Mouse (Mus musculus) MEL (cell line): Measurements from ENCODE around the gene Rbp2. TPM values are rescaled to one million over a fixed set of nuclear protein-coding genes. Genes with fewer than 3 reads are reported as not detected.

Experiments
- DNase-seq: peaks from one replicate; pipeline ENCODE4 v3.0.0; 2011; ENCODE audit warnings: low read depth, low spot score
- H3K27ac ChIP-seq: 2 replicates; pipeline ENCODE4 v1.5.1; 2012; ENCODE audit warnings: low read depth, mild to moderate bottlenecking, control low read depth, low read length, moderate library complexity; ENCODE audit not compliant: control insufficient read depth
- H3K27me3 ChIP-seq, 2 experiments: fragments of 150-350 bp in 1 of 2; sonication (generic) in 1 of 2; 2 replicates each; pipeline ENCODE4 v1.6.1; 2012; ENCODE audit warnings: low read length in 2 of 2, mild to moderate bottlenecking in 2 of 2, improper control_type of control experiment in 1 of 2, moderate library complexity in 1 of 2; ENCODE audit not compliant: insufficient read depth in 2 of 2, control insufficient read depth in 1 of 2
- H3K36me3 ChIP-seq, 2 experiments: 2 replicates each; pipeline ENCODE4 v1.6.1; 2012 to 2014; ENCODE audit warnings: low read length in 2 of 2, improper control_type of control experiment in 1 of 2, inconsistent platforms in 1 of 2, mild to moderate bottlenecking in 1 of 2; ENCODE audit not compliant: insufficient read depth in 2 of 2, control insufficient read depth in 1 of 2
- H3K4me1 ChIP-seq, 2 experiments: fragments of 150-350 bp in 1 of 2; sonication (generic) in 1 of 2; 2 replicates each; pipeline ENCODE4 v1.6.1; 2012; ENCODE audit warnings: low read length in 2 of 2, improper control_type of control experiment in 1 of 2, mild to moderate bottlenecking in 1 of 2; ENCODE audit not compliant: insufficient read depth in 2 of 2, control insufficient read depth in 1 of 2
- H3K4me3 ChIP-seq, 2 experiments: fragments of 150-350 bp in 1 of 2; sonication (generic) in 1 of 2; 2 replicates each; pipeline ENCODE4 v1.5.1; 2012; ENCODE audit warnings: low read depth in 2 of 2, low read length in 2 of 2, mild to moderate bottlenecking in 2 of 2, moderate library complexity in 2 of 2, control low read depth in 1 of 2, improper control_type of control experiment in 1 of 2; ENCODE audit not compliant: control insufficient read depth in 1 of 2, insufficient read depth in 1 of 2
- H3K79me2 ChIP-seq: 2 replicates; pipeline ENCODE4 v1.6.1; 2012; ENCODE audit warnings: mild to moderate bottlenecking, low read length, moderate library complexity; ENCODE audit not compliant: control insufficient read depth, poor library complexity, insufficient read depth
- H3K9ac ChIP-seq: 2 replicates; pipeline ENCODE4 v1.6.1; 2012; ENCODE audit warnings: low read depth, mild to moderate bottlenecking, control low read depth, low read length, moderate library complexity; ENCODE audit not compliant: control insufficient read depth, poor library complexity, severe bottlenecking
- H3K9me3 ChIP-seq: fragments of 150-350 bp; sonication (generic); replicated peaks from 2 replicates; pipeline ENCODE4 v1.6.1; 2012; ENCODE audit warnings: mild to moderate bottlenecking, low read length, improper control_type of control experiment, moderate library complexity; ENCODE audit not compliant: insufficient read depth
- CHD1 ChIP-seq: IDR thresholded peaks from 2 replicates; pipeline ENCODE4 v1.6.1; 2012; ENCODE audit warnings: low read depth, mild to moderate bottlenecking, inconsistent platforms, low read length, improper control_type of control experiment
- CHD2 ChIP-seq: IDR thresholded peaks from 2 replicates; pipeline ENCODE4 v1.6.1; 2011; ENCODE audit warnings: low read length, improper control_type of control experiment
- CTCF ChIP-seq, 3 experiments: IDR thresholded peaks in 2 of 3; conservative IDR thresholded peaks in 1 of 3; 2 replicates each; pipeline ENCODE4 v1.5.1; 2011 to 2012; ENCODE audit warnings: low read length in 3 of 3, low read depth in 2 of 3, mild to moderate bottlenecking in 2 of 3, improper control_type of control experiment in 1 of 3, inconsistent platforms in 1 of 3, mixed read lengths in 1 of 3, moderate library complexity in 1 of 3; ENCODE audit not compliant: control insufficient read depth in 1 of 3, insufficient read depth in 1 of 3, poor library complexity in 1 of 3, severe bottlenecking in 1 of 3
- E2F4 ChIP-seq: IDR thresholded peaks from 2 replicates; pipeline ENCODE4 v1.6.1; 2011; ENCODE audit warnings: low read depth, low read length, improper control_type of control experiment, borderline replicate concordance
- ELF1 ChIP-seq: IDR thresholded peaks from 2 replicates; pipeline ENCODE4 v1.6.1; 2014; ENCODE audit warnings: low read depth, mild to moderate bottlenecking, inconsistent platforms, low read length, improper control_type of control experiment, moderate library complexity
- ETS1 ChIP-seq: IDR thresholded peaks from 2 replicates; pipeline ENCODE4 v1.6.1; 2012; ENCODE audit warnings: low read depth, mild to moderate bottlenecking, inconsistent platforms, low read length, improper control_type of control experiment, moderate library complexity
- GABPA ChIP-seq: IDR thresholded peaks from 2 replicates; pipeline ENCODE4 v1.6.1; 2012; ENCODE audit warnings: low read depth, mild to moderate bottlenecking, inconsistent platforms, low read length, improper control_type of control experiment, moderate library complexity
- KAT2A ChIP-seq: conservative IDR thresholded peaks from 2 replicates; pipeline ENCODE4 v1.6.1; 2012; ENCODE audit warnings: low read depth, low read length, improper control_type of control experiment, inconsistent platforms
- MAFK ChIP-seq: IDR thresholded peaks from 2 replicates; pipeline ENCODE4 v1.6.1; 2011; ENCODE audit warnings: low read depth, mild to moderate bottlenecking, low read length, improper control_type of control experiment, borderline replicate concordance
- NELFE ChIP-seq: IDR thresholded peaks from 2 replicates; pipeline ENCODE4 v1.6.1; 2011; ENCODE audit warnings: low read depth, low read length, improper control_type of control experiment
- NRF1 ChIP-seq: IDR thresholded peaks from 2 replicates; pipeline ENCODE4 v1.6.1; 2014; ENCODE audit warnings: low read depth, mild to moderate bottlenecking, inconsistent platforms, low read length, improper control_type of control experiment, moderate library complexity; ENCODE audit not compliant: poor library complexity, insufficient read depth, severe bottlenecking
- POLR2A ChIP-seq, 2 experiments: IDR thresholded peaks; 2 replicates each; pipeline ENCODE4 v1.6.1; 2011 to 2012; ENCODE audit warnings: low read length in 2 of 2, mild to moderate bottlenecking in 2 of 2, control low read depth in 1 of 2, improper control_type of control experiment in 1 of 2, low read depth in 1 of 2, moderate library complexity in 1 of 2; ENCODE audit not compliant: control insufficient read depth in 1 of 2, insufficient read depth in 1 of 2, poor library complexity in 1 of 2
- RAD21 ChIP-seq: IDR thresholded peaks from 2 replicates; pipeline ENCODE4 v1.6.1; 2011; ENCODE audit warnings: mild to moderate bottlenecking, low read depth, low read length, improper control_type of control experiment
- SMC3 ChIP-seq: IDR thresholded peaks from 2 replicates; pipeline ENCODE4 v1.6.1; 2011; ENCODE audit warnings: low read depth, low read length, improper control_type of control experiment
- TCF12 ChIP-seq: IDR thresholded peaks from 2 replicates; pipeline ENCODE4 v1.6.1; 2014; ENCODE audit warnings: low read depth, mild to moderate bottlenecking, inconsistent platforms, low read length, improper control_type of control experiment, moderate library complexity
- USF2 ChIP-seq, 2 experiments: IDR thresholded peaks; 2 replicates each; pipeline ENCODE4 v1.6.1; 2011 to 2012; ENCODE audit warnings: improper control_type of control experiment in 2 of 2, low read length in 2 of 2, borderline replicate concordance in 1 of 2, inconsistent platforms in 1 of 2, low read depth in 1 of 2, mild to moderate bottlenecking in 1 of 2; ENCODE audit not compliant: insufficient read depth in 1 of 2
- ZC3H11A ChIP-seq: IDR thresholded peaks from 2 replicates; pipeline ENCODE4 v1.6.1; 2012; ENCODE audit warnings: low read depth, mild to moderate bottlenecking, inconsistent platforms, low read length, improper control_type of control experiment
- ZKSCAN1 ChIP-seq: IDR thresholded peaks from 2 replicates; pipeline ENCODE4 v1.6.1; 2012; ENCODE audit warnings: low read depth, mild to moderate bottlenecking, inconsistent platforms, low read length, improper control_type of control experiment, moderate library complexity
- ZMIZ1 ChIP-seq: IDR thresholded peaks from 2 replicates; pipeline ENCODE4 v1.6.1; 2012; ENCODE audit warnings: low read depth, mild to moderate bottlenecking, inconsistent platforms, low read length, improper control_type of control experiment, moderate library complexity
- ZNF384 ChIP-seq: IDR thresholded peaks from 2 replicates; pipeline ENCODE4 v1.6.1; 2012; ENCODE audit warnings: low read depth, mild to moderate bottlenecking, inconsistent platforms, low read length, improper control_type of control experiment
- polyA plus RNA-seq, 2 experiments: library from polyadenylated mRNA; stranded (reverse) in 1 of 2; unstranded in 1 of 2; fragments of >175 nt in 1 of 2; fragments of >200 nt in 1 of 2; gene quantifications; 2 replicates each; pipeline versions ENCODE4 v1.2.1 to v1.2.4; 2012; ENCODE audit warnings: low replicate concordance in 2 of 2, low read depth in 1 of 2; ENCODE audit not compliant: insufficient read length in 2 of 2, insufficient read depth in 1 of 2, missing spikeins in 1 of 2
- total RNA-seq: library from RNA; depleted of rRNA; stranded (reverse); fragments of 300-350 nt; gene quantifications from 2 replicates; pipeline ENCODE4 v1.2.3, GENCODE M21; 2012

Rbp2 gene
- total and polyA plus RNA-seq, 3 experiments, result 0.11 TPM; not detected in 2

GRCm38 (mm10) chr9:98535763-98536162, 49.8 kb downstream of the Rbp2 start:
- Histone ChIP-seq H3K9ac (no peak overlapping the region), H3K79me2 (no peaks in the 10 kb centered on the region), H3K27me3 (no peaks in the 10 kb centered on the region), H3K4me1 (no peaks in the 10 kb centered on the region), H3K36me3 (peaks cover 0 to 2% of the 10 kb centered on the region in 2 experiments; a peak in 1 of 4 replicates), H3K9me3 (no peaks in the 10 kb centered on the region), H3K4me3 (no peak overlapping the region), H3K27ac (no peak overlapping the region)
- peak; percentile 40 for DNase-seq
- TF ChIP-seq SMC3 (peak; percentile 32), CTCF (IDR thresholded peaks at IDR 0.05 in 2 of 3, conservative IDR thresholded peaks at IDR 0.05 in 1 of 3; ENCODE audit: control insufficient read depth in 1 of 3, insufficient read depth in 1 of 3, low read depth in 2 of 3, low read length in 3 of 3, poor library complexity in 1 of 3, severe bottlenecking in 1 of 3) (peak; percentile 46 to 70 (median 56)), ELF1 (no peak)

- peak; percentile 32 for DNase-seq
- Histone ChIP-seq H3K79me2 (no peaks in the 10 kb centered on the region), H3K4me3 (peak overlapping the region in 1 of 2 experiments; percentile 17; a peak in 1 of 4 replicates)
Observed at GRCm38 (mm10) chr9:98538017-98538712, 52.2 kb downstream of the Rbp2 start.

DNA sequence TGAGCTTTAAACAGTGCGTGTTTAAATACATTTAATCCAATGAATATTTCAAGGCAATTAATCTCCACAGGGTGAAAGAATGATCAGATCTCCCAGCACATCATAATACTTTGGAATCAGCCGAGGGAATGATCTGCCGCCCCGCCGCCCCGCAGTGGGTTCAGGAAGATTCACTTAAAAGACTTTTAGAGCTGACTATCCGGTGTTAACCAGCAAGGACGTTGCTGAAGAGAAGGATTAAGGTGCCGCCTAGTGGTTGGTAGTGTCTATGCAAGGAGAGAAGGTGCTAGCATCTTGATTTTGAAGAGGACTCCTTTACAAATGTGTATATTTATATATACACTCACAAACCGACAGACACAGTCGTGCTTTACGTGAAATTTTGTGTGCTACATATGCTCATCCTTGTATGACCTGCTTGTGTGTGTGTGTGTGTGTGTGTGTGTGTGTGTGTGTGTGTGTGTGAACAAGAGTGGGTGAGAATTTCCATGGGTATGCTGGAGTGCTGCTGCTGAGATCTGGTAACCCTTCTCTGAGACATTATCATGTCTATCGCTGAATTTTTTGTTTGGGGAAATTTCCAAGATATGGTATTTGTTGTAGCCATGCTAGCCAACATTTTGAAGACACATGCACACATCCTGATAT, 52.9 kb downstream of the Rbp2 start:
- no peak overlapping the region for H3K27ac ChIP-seq
- peaks cover 0 to 1% of the 10 kb centered on the region in 2 experiments; a peak in 2 of 4 replicates for H3K27me3 ChIP-seq
- peak overlapping the region in 1 of 2 experiments; percentile 17; a peak in 1 of 4 replicates for H3K4me3 ChIP-seq
- DNase-seq, result peak; percentile 81
- no peaks in the 10 kb centered on the region for H3K9me3 ChIP-seq
- H3K9ac ChIP-seq, result peak overlapping the region; percentile 45
- no peaks in the 10 kb centered on the region for H3K79me2 ChIP-seq
- no peaks in the 10 kb centered on the region for H3K4me1 ChIP-seq
- TF ChIP-seq GABPA, result no peak
- TF ChIP-seq CHD2, result no peak
- TF ChIP-seq USF2 (IDR thresholded peaks at IDR 0.05; ENCODE audit: borderline replicate concordance in 1 of 2, insufficient read depth in 1 of 2, low read depth in 1 of 2, low read length in 2 of 2), result no peak
- no peak for TF ChIP-seq CHD1
- no peak for TF ChIP-seq ZNF384
- peak; percentile 3; the same call in 1 of the 2 replicates for TF ChIP-seq NRF1
- no peak for TF ChIP-seq KAT2A
- no peak for TF ChIP-seq TCF12
- TF ChIP-seq E2F4, result no peak
- TF ChIP-seq MAFK, result no peak
- TF ChIP-seq ETS1, result no peak
- TF ChIP-seq ZMIZ1, result no peak
- peak; percentile 96 for TF ChIP-seq RAD21
- peak; percentile 95 for TF ChIP-seq ZC3H11A
- TF ChIP-seq ZKSCAN1, result no peak
- TF ChIP-seq ELF1, result no peak
- TF ChIP-seq CTCF (IDR thresholded peaks at IDR 0.05 in 2 of 3, conservative IDR thresholded peaks at IDR 0.05 in 1 of 3; ENCODE audit: control insufficient read depth in 1 of 3, insufficient read depth in 1 of 3, low read depth in 2 of 3, low read length in 3 of 3, poor library complexity in 1 of 3, severe bottlenecking in 1 of 3), result peak; percentile 70 to 96 (median 80)
- no peak for TF ChIP-seq NELFE
- TF ChIP-seq SMC3, result peak; percentile 93
- TF ChIP-seq, all 39 proteins: peak for 5
- peaks cover 0 to 2% of the 10 kb centered on the region in 2 experiments; a peak in 1 of 4 replicates for H3K36me3 ChIP-seq

More at GRCm38 (mm10) chr9:98538017-98538712, 52.2 kb downstream of the Rbp2 start:
- Histone ChIP-seq H3K9me3 (no peaks in the 10 kb centered on the region), H3K36me3 (peaks cover 0 to 2% of the 10 kb centered on the region in 2 experiments; a peak in 1 of 4 replicates), H3K4me1 (no peaks in the 10 kb centered on the region), H3K27me3 (peaks cover 0 to 1% of the 10 kb centered on the region in 2 experiments; a peak in 2 of 4 replicates), H3K9ac (no peak overlapping the region; the same call in 1 of the 2 replicates), H3K27ac (no peak overlapping the region)
- peak; percentile 52; the same call in 1 of the 2 replicates for TF ChIP-seq NRF1
- no peak for TF ChIP-seq POLR2A (IDR thresholded peaks at IDR 0.05; ENCODE audit: control insufficient read depth in 1 of 2, insufficient read depth in 1 of 2, low read depth in 1 of 2, low read length in 2 of 2, poor library complexity in 1 of 2)
